ENCODE assay signal across 10 mouse cellular contexts in the genomic region with DNA sequence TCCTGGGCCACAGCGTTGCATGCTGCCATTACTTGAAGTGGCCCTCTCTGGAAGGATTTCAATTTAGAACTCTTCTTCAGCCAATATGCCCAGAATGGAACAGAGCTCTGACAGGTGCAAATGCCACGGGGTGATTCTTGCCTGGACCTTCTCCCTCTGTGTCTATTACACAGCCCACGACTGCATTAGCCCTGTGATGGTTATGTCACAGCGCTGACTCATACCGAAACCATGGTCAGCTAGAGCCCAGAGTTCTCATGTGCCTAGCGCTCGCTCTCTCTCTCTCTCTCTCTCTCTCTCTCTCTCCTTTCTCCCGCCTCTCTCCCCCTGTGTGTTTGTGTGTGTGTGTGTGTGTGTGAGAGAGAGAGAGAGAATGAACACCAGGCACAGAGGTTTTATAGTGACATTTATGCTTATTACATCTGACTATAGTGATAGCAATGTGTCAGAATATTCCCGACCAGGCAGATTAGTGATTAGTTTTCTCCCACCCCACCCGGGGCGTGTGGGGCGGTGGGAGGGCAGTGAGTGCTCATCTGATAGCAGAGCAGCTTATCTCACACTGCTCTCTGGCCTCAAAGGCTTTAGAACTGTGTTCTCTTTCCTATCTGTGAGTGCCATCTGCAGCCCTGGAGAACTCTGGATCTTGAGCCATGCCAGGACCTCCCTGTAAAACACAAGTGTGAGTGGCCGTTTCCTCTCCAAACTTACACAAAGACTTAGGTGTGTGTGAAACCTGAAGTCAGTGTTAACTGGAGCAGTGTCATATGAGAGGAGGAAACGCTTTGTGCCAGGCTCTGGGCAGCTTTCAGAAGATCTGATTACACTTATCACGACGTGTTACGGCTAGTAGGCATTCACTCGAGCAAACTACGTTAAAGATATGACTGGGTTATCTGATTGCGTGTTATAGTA. TPM values are rescaled to one million over a fixed set of nuclear protein-coding genes. Genes with fewer than 3 reads are reported as not detected.
A peak's percentile ranks its signal among the peaks of the same experiment; 100 is the strongest.
DNase-seq lines count a peak whose midpoint lies in the region; ATAC-seq and TF ChIP-seq lines count a peak whose summit lies in the region.
"Had no signal": no experiment of that assay in that cellular context is flagged by ENCODE, and none has a peak within 500 bp of the region (broad histone marks: within the 10 kb centered on the region; RNA-seq: fewer than 3 reads in every experiment).

No protein-coding gene starts in this region.

- no peak for TF ChIP-seq CTCF in kidney, adult 2 months (conservative IDR thresholded peaks at IDR 0.05; ENCODE audit: insufficient read depth, insufficient read length, low read depth, low read length)

- H3K4me2 ChIP-seq in heart, embryonic 15.5 days = peak overlapping the region; percentile 16; the same call in 1 of the 2 replicates
- peak overlapping the region; percentile 61 for H3K4me2 ChIP-seq in myocyte (ENCODE audit: low read depth)
- H3K4me2 ChIP-seq in hindbrain, embryonic 13.5 days = no peak overlapping the region

- no peak for TF ChIP-seq POLR2A in kidney, adult 2 months (IDR thresholded peaks at IDR 0.05; ENCODE audit: low read depth, low read length)
- TF ChIP-seq POLR2A in myocyte (IDR thresholded peaks at IDR 0.05; ENCODE audit: insufficient read length, low read depth) = no peak

- ATAC-seq in heart, embryonic 15.5 days (replicated peaks; ENCODE audit: insufficient number of reproducible peaks, insufficient read depth, low FRiP score, low read depth) = no peak
- ATAC-seq in hindbrain, embryonic 13.5 days (ENCODE audit: low FRiP score) = no peak

- no peaks in the 10 kb centered on the region for H3K9me3 ChIP-seq in heart, embryonic 15.5 days (replicated peaks)
- H3K9me3 ChIP-seq in forebrain, embryonic 10.5 days = no peaks in the 10 kb centered on the region
- H3K9me3 ChIP-seq in hindbrain, embryonic 13.5 days = no peaks in the 10 kb centered on the region
- H3K9me3 ChIP-seq: hindbrain, embryonic 10.5 days had no signal

- H3ac ChIP-seq in myocyte (ENCODE audit: control insufficient read depth, insufficient read length) = no peak overlapping the region

- no peaks in the 10 kb centered on the region for H3K4me1 ChIP-seq in kidney, adult 2 months (ENCODE audit: control insufficient read depth, insufficient read depth, low read length)
- peaks cover 11% of the 10 kb centered on the region; the same call in 1 of the 2 replicates for H3K4me1 ChIP-seq in heart, embryonic 15.5 days (replicated peaks)
- peaks cover 21% of the 10 kb centered on the region for H3K4me1 ChIP-seq in forebrain, embryonic 10.5 days
- H3K4me1 ChIP-seq in hindbrain, embryonic 13.5 days (replicated peaks) = peaks cover 12% of the 10 kb centered on the region

- H3K27ac ChIP-seq in kidney, adult 2 months (ENCODE audit: insufficient read depth, low read depth, low read length) = no peak overlapping the region
- no peak overlapping the region for H3K27ac ChIP-seq in heart, embryonic 15.5 days
- no peak overlapping the region for H3K27ac ChIP-seq in forebrain, embryonic 10.5 days
- H3K27ac ChIP-seq in hindbrain, embryonic 13.5 days = no peak overlapping the region
- H3K27ac ChIP-seq: hindbrain, embryonic 10.5 days had no signal

- H3K79me2 ChIP-seq in myocyte (ENCODE audit: control insufficient read depth, insufficient read depth) = no peaks in the 10 kb centered on the region

- no peak overlapping the region for H3K9ac ChIP-seq in heart, embryonic 15.5 days
- H3K9ac ChIP-seq in hindbrain, embryonic 13.5 days = no peak overlapping the region

- peak; percentile 17 for DNase-seq in kidney, adult 2 months
- no peak for DNase-seq in kidney, postnatal 10 days
- DNase-seq in MN1 (ENCODE audit: low spot score) = peak; percentile 79
- DNase-seq in embryo, embryonic 9.5 days (ENCODE audit: extremely low spot score) = no peak
- DNase-seq in forebrain, embryonic 10.5 days (ENCODE audit: extremely low spot score, low spot score) = no peak
- DNase-seq: embryo, embryonic 11 days had no signal

- H3K4me3 ChIP-seq in kidney, adult 2 months (ENCODE audit: insufficient read depth, low read depth, low read length) = no peak overlapping the region
- no peak overlapping the region for H3K4me3 ChIP-seq in heart, embryonic 15.5 days
- H3K4me3 ChIP-seq in myocyte = no peak overlapping the region
- no peak overlapping the region for H3K4me3 ChIP-seq in forebrain, embryonic 10.5 days
- H3K4me3 ChIP-seq in hindbrain, embryonic 13.5 days = no peak overlapping the region
- H3K4me3 ChIP-seq: hindbrain, embryonic 10.5 days had no signal

- no peaks in the 10 kb centered on the region for H3K36me3 ChIP-seq in kidney, adult 2 months (ENCODE audit: control insufficient read depth, insufficient read depth, low read length)
- H3K36me3 ChIP-seq in heart, embryonic 15.5 days = no peaks in the 10 kb centered on the region
- no peaks in the 10 kb centered on the region for H3K36me3 ChIP-seq in myocyte (ENCODE audit: control insufficient read depth, insufficient read depth)
- H3K36me3 ChIP-seq in forebrain, embryonic 10.5 days (replicated peaks) = no peaks in the 10 kb centered on the region
- no peaks in the 10 kb centered on the region for H3K36me3 ChIP-seq in hindbrain, embryonic 13.5 days
- H3K36me3 ChIP-seq: hindbrain, embryonic 10.5 days had no signal

- WGBS in kidney, adult 2 months = 58% methylated on average over 20 of the region's 20 CpGs
- 43% methylated on average over 20 of the region's 20 CpGs for WGBS in heart, embryonic 15.5 days
- WGBS in forebrain, embryonic 10.5 days = 85% methylated on average over 20 of the region's 20 CpGs
- WGBS in hindbrain, embryonic 13.5 days = 81% methylated on average over 20 of the region's 20 CpGs

- H3K27me3 ChIP-seq in kidney, adult 2 months (replicated peaks; ENCODE audit: control insufficient read depth, insufficient read depth, low read length) = no peaks in the 10 kb centered on the region
- H3K27me3 ChIP-seq in heart, embryonic 15.5 days = peaks cover 31% of the 10 kb centered on the region
- peaks cover 10% of the 10 kb centered on the region for H3K27me3 ChIP-seq in myocyte (ENCODE audit: control insufficient read depth, insufficient read depth, insufficient read length)
- H3K27me3 ChIP-seq in forebrain, embryonic 10.5 days (ENCODE audit: poor library complexity, severe bottlenecking) = peaks cover 23% of the 10 kb centered on the region
- H3K27me3 ChIP-seq in hindbrain, embryonic 13.5 days = peaks cover 14% of the 10 kb centered on the region

TF ChIP-seq in myocyte, 11 proteins besides CTCF, POLR2A, EP300 and RAD21:
- no peak for TF ChIP-seq MAX (IDR thresholded peaks at IDR 0.05; ENCODE audit: low read depth)
- TF ChIP-seq MYOG (IDR thresholded peaks at IDR 0.05; ENCODE audit: control insufficient read depth in 1 of 3, insufficient read depth in 1 of 3, insufficient read length in 2 of 3, low read depth in 2 of 3) = peak in 2 of 3 experiments; percentile 64 to 78
- no peak for TF ChIP-seq TCF3 (IDR thresholded peaks at IDR 0.05; ENCODE audit: insufficient read length, low read depth)
- no peak for TF ChIP-seq POLR2AphosphoS2 (IDR thresholded peaks at IDR 0.05; ENCODE audit: insufficient read length, low read depth)
- no peak for TF ChIP-seq SRF (IDR thresholded peaks at IDR 0.05; ENCODE audit: control insufficient read depth, insufficient read length, low read depth)
- TF ChIP-seq MYOD1 (IDR thresholded peaks at IDR 0.05; ENCODE audit: control insufficient read depth in 1 of 3, insufficient read length in 2 of 3, low read depth in 2 of 3) = peak; percentile 85 to 92 (median 88)
- TF ChIP-seq E2F4 (IDR thresholded peaks at IDR 0.05; ENCODE audit: insufficient read depth) = no peak
- no peak for TF ChIP-seq CEBPB (IDR thresholded peaks at IDR 0.05; ENCODE audit: insufficient read depth, poor library complexity, severe bottlenecking)
- TF ChIP-seq TCF12 (IDR thresholded peaks at IDR 0.05; ENCODE audit: insufficient read depth, poor library complexity, severe bottlenecking) = no peak
- no peak for TF ChIP-seq USF1 (IDR thresholded peaks at IDR 0.05; ENCODE audit: low read depth)
- TF ChIP-seq REST (IDR thresholded peaks at IDR 0.05; ENCODE audit: insufficient read depth, insufficient read length) = no peak

RNA-seq across cellular contexts. Expression of gene Grap2, which starts 10.4 kb away (rescaled TPM):
- polyA plus RNA-seq in kidney, adult 2 months (2012; rRNA removed) = 0.31 and 2.5 TPM in 2 replicates
- polyA plus RNA-seq in heart, embryonic 15.5 days (2015; fragmentation: Nextera tagmentation; extraction: Ambion mirVana) = 2.6 and 6.0 TPM in 2 replicates
- polyA plus RNA-seq in myocyte (2012; fragmentation: generic; extraction: Trizol) = not detected
- 1.4 and 1.5 TPM in 2 replicates for polyA plus RNA-seq in forebrain, embryonic 10.5 days (2016; fragmentation: Nextera tagmentation; extraction: Ambion mirVana)
- 0.97 and 1.3 TPM in 2 replicates for polyA plus RNA-seq in hindbrain, embryonic 13.5 days (2015; fragmentation: Nextera tagmentation; extraction: Ambion mirVana)

RNA-seq across cellular contexts. Expression of gene Enthd1, which starts 17.9 kb away (rescaled TPM):
- not detected in 2 replicates for polyA plus RNA-seq in kidney, adult 2 months (2012; rRNA removed)
- not detected in 2 replicates for polyA plus RNA-seq in heart, embryonic 15.5 days (2015; fragmentation: Nextera tagmentation; extraction: Ambion mirVana)
- not detected for polyA plus RNA-seq in myocyte (2012; fragmentation: generic; extraction: Trizol)
- not detected in 2 replicates for polyA plus RNA-seq in forebrain, embryonic 10.5 days (2016; fragmentation: Nextera tagmentation; extraction: Ambion mirVana)
- not detected in 2 replicates for polyA plus RNA-seq in hindbrain, embryonic 13.5 days (2015; fragmentation: Nextera tagmentation; extraction: Ambion mirVana)
- polyA plus RNA-seq: hindbrain, embryonic 10.5 days had no signal

Comparison
In these comparisons a context has a peak if more than half of its experiments do, and no peak if none do; other contexts are left out.
1. DNase-seq: peak in kidney, adult 2 months (single experiment) and MN1 (single experiment); none in kidney, postnatal 10 days (single experiment), embryo, embryonic 9.5 days (single experiment) and forebrain, embryonic 10.5 days (single experiment).